Mouse (Mus musculus) ZHBTc4 (cell line): ENCODE measurements around the gene Sbf1.
A peak's percentile ranks its signal among the peaks of the same experiment; 100 is the strongest.

Experiments used
- DNase-seq: peaks from one replicate; pipeline ENCODE4 v3.0.0-alpha.2; 2011; ENCODE audit warnings: low read depth, low spot score

Gene Sbf1

DNA sequence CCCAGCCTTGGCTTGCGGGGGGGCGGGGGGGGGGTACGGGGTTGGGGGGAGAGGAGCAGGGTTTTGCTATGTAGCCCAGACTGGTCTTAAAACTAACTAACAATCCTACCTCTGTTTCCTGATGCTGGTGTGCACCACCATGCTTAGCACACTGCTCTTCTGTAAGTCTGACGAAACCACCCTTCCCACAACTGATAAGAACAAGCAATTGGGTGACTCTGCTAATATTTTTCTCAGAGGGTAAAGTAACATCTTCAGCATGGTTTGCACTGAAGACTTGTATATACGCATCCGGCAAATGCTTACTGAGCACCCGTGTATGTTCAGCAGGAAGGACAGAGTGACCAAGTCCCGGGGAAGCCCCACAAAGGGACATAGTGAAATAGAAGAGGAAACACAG is 6.2 kb upstream of the Sbf1 start:
- no peak for DNase-seq

DNA sequence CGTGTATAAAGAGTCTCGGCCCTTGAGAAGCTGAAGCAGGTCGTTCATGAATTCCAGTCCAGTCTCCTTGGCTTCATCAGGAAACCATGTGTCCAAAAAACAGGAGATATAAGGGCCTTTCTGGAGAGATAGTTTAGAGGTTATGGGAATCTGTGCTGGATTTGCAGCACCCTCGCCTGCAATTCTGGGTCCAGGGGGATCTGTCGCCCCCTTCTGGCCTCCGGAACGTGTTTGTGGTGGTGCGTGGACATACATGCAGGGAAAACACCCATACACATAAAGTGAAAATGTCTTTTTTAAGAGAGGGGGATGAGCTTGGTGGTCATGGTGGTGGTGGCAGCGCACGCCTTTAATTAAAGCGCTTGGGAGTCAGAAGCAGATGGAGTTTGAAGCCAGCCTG is 1.0 kb upstream of the Sbf1 start:
- peak; percentile 80 for DNase-seq

DNA sequence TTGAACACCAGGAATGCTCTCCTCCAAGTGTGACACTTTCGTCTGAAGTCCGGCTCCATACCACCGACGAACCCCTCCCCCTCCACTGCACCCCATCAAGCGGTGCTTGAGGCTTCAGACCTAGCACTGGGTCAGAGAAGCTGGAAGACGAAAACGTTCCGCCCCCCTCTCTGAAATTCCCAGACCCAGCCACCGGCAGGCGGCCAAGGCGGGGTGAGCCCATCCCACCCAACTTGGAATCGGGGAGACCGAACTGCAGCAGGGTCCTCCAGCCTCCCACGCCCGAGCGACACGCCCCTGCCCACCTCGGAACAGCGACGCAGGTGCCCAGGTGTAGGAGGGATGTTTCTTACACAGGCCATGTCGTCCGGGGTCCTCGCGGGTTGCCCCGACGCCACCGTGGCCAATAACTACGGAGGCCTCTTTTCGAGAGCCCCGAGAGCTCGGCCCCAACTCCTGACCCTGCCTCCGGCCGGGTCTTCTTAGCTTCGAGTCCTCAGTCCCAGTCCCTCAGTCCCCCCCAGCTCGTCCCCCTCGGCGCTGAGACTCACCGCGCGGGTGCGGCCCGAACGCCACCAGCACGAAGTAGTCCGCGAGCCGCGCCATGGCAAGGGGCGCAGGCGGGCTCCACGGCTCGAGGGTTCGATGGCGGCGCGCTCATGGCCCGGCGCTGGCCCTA is 461 bp downstream of the Sbf1 start:
- DNase-seq: peak; percentile 52

DNA sequence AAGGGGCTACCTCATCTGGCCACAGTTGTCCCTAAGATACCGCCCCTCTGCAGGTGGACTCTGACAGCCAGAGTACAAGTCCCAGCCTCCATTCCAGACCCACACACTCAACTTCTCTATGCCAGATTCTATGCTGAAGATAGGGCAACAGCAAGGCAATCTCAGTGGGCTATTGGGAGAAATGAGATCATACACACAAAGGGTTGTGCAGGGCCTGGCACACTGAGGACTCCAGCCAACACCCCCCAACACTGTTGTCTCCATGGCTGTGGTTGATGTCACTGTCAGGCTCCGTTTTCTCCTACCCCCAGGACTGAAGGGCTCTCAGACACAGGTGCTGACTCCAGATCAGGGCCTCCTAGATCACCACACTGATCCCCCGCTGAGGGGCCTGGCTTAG is 1.0 kb downstream of the Sbf1 start:
- DNase-seq: no peak

GRCm38 (mm10) chr15:89313359-89313758 is 1.8 kb downstream of the Sbf1 start:
- DNase-seq: no peak

- DNase-seq: no peak
Observed at GRCm38 (mm10) chr15:89309962-89310498, 5.1 kb downstream of the Sbf1 start.

DNA sequence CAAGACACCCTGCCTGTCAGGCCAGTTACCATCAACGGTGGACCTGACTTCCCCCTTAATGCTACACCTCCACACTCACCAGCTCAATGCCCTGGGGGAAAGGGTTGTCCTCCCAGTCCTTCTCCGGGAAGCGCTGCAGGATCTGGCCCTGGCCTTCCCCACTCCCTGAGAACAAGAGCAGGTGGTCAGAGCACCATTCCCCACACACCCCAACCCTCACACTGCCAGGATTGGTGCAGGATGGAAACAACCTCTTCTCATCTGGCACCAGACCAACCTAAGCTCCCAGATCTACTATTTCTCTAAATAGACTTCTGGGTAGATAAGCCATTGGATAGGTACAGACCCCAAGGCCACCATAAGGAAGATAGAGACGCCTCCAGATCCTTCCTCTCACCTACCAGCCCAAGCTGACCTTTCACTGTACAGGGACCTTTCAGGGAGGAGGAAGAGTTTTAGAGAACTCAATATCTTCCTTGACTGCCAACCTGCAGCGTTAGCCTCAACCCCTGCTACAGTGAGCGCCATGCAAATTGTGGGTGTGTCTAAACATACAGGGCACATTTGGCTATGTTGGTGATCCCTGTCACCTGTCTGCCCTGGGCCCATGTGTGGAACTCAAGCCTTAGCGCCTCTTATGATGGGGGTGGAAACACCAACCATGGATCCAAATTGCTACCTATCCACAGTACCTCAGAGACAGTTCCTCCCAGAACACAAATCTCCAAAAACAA is 6.5 kb downstream of the Sbf1 start:
- no peak for DNase-seq

GRCm38 (mm10) chr15:89307461-89307860 is 7.7 kb downstream of the Sbf1 start:
- DNase-seq: no peak

DNA sequence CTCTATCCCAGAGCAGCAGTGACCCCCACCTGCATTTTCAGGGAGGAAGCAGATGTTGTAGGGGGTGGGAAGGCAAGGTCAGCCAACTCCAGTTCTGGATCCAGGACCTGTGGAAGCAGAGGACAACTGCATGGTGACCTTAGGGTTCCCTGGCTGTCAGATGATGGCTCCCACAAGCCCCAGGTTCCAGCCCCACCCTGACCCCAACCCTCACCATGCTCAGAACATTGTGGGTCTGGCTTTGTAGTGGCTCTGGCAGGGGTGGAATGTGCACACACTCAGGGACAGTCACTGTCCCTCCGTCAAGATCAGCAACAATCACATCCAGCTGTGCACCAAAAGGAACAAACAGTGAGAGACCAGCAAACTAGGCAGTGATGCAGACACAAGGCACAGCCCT is 9.1 kb downstream of the Sbf1 start:
- DNase-seq: no peak

DNA sequence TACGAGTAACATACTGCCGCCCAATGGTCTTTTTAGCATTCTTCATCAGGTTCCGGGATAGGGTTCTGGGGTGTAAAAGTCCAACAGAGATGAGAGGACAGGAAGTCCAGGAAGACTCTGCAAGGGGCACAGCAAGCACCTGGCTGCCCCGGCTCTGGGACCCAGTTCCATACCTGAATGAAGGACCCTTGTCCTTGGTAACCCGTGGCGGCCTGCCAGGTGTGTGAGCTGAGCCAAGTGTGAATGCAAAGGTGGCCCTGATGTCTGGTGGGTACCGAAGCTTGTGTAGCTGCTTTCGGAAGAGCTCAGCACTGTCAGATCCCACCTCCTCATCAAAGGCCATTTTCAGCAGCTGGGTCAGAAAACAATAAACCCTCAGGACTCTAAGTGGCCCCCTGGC is 14.5 kb downstream of the Sbf1 start:
- no peak for DNase-seq

- DNase-seq: no peak
Observed at GRCm38 (mm10) chr15:89300180-89300579, 14.9 kb downstream of the Sbf1 start.

GRCm38 (mm10) chr15:89297695-89298094 is 17.4 kb downstream of the Sbf1 start:
- no peak for DNase-seq

DNA sequence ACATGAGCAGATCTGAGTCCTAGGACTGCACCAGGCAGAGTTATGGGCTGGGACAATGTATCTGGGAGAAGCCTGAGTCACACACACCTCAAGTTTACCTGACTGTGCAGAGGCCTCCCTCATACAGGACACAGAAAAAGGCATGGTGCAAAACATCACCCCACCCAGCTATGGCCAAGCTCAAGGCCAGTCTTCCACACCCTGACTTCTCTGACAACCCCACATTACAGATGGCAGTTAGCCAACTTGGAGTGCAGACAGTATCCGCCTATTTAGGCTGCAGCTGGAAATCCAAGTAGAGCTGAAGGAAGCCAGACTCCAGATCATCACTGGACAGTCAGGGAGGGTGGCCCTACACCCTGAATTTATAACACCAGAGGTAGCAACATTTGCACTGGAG is 18.6 kb downstream of the Sbf1 start:
- DNase-seq: no peak

- no peak for DNase-seq
Observed at GRCm38 (mm10) chr15:89295580-89296165, 19.4 kb downstream of the Sbf1 start.

DNA sequence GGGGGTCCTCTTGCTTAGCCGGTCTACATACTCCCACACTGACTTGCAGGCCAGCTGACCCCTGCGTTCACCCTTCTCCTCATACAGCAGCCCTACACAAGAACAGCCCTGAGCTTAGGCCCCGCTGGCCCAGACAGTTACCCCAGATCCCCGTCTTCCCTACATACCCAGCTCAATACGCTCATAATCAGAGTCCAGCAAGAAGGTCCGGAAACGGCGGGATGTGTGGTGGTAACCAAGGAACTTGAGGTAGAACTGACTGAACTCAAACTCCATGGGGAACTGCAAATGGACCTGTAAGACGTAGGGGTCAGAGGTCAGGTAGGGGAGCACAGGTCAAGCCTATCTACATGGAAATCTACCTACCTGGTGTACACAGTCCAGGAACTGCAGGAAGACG is 21.3 kb downstream of the Sbf1 start:
- DNase-seq: no peak

GRCm38 (mm10) chr15:89292795-89293194 is 22.3 kb downstream of the Sbf1 start:
- no peak for DNase-seq

GRCm38 (mm10) chr15:89291521-89291920 is 23.6 kb downstream of the Sbf1 start:
- peak; percentile 57 for DNase-seq

- DNase-seq: no peak
Observed at GRCm38 (mm10) chr15:89289455-89289854, 25.7 kb downstream of the Sbf1 start.

GRCm38 (mm10) chr15:89288227-89288767 is 26.8 kb downstream of the Sbf1 start:
- DNase-seq: no peak

DNA sequence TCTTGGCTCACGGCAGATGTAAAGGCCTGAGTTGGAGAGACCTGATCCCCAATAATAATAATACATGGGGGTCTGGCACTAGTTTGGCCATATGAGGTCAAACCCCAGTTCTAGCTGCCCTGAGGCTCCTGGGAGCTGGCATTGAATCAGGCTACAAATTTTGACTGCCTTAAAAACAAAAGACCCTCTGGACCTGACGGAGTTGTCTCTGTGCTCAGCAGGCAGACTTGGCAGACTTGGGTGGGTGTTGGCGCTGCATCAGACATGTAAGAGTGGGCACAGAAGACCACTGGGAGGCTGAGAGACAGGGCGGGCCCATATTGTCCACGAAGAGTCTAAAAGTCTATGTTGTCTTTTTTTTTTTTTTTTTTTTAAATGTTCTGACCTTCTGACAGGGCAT is 28.5 kb downstream of the Sbf1 start:
- no peak for DNase-seq

GRCm38 (mm10) chr15:89286114-89286513 is 29.0 kb downstream of the Sbf1 start:
- no peak for DNase-seq

DNA sequence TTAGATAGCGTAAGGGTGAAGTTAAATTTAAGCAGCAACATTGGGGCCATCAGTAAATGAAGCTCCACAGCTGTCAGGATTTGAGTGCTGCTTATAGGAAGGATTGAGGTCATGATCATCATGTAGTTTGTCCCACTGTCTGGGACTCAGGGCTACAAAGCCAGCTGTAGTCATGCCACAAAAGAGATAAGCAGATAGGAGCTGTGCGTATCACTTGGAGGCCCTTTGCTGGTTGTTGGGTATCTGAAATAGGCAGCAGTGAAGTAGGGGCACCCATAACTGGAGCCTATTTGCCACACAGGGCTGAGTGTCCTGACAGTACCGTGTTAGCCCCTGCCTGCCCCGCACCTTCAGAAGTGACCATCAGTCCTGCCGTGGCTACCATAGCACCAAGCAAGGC is 29.6 kb downstream of the Sbf1 start:
- no peak for DNase-seq

DNA sequence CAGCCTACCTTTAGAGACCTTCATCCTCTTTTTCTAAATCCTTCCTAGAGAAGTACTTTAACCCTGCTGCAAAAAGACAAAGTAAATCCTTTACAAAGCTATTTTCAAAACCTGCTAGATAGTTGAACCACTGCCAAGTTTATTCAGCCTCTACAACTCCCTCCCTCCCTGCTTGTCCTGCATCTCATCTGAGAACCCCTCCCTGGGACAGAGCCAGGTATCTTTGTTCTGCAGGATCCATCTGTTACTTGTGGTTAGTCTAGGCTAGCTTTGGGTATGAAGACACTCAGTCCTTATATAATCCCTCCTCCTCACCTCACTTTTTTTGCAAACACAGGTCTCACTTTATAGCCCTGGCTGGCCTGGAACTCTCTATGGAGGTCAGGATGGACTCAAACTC is 30.1 kb downstream of the Sbf1 start:
- DNase-seq: no peak
